Mouse (Mus musculus) kidney, adult 11 months (tissue): ENCODE measurements around the gene Dusp5.
"Not testable (repeated sequence)": the region's sequence is repeated elsewhere in the genome, so short reads cannot be mapped to it uniquely, and the experiment has no call there.

Source experiments
- DNase-seq: peaks from one replicate; pipeline ENCODE4 v3.0.0; 2022

Dusp5 gene

DNA sequence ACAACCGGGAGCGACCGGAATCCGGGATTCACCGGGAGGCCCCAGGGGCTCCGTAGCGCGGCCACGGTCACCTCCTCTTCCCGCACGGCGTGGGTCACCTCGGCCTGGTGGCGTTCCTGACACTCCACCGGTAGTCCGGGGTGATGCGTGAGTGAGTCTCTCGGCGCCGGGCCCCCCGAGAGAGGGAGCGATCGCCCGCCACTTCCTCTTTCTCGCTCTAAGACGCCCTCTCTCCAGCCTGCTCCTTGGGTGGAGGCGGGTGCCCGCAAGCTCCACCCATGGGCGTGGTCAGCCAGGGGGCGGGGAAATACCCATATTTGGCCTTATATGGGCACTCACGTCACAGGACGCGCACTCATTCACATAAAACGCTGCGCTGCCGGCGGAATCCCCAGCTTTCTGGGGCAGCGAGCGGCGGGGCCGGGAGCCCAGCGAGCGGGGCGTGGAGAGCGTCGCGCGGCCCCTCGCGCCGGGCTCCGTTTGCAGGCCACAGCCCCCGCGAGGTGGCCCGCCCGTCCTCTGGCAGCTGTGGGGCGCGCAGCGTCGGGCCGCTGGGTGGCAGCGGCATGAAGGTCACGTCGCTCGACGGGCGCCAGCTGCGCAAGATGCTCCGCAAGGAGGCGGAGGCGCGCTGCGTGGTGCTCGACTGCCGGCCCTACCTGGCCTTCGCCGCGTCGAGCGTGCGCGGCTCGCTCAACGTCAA is at the start of gene Dusp5:
Gene Dusp5 (plus strand): TSS at position 358 of the 703 bp plus-strand sequence.
- DNase-seq: peak; percentile 95

DNA sequence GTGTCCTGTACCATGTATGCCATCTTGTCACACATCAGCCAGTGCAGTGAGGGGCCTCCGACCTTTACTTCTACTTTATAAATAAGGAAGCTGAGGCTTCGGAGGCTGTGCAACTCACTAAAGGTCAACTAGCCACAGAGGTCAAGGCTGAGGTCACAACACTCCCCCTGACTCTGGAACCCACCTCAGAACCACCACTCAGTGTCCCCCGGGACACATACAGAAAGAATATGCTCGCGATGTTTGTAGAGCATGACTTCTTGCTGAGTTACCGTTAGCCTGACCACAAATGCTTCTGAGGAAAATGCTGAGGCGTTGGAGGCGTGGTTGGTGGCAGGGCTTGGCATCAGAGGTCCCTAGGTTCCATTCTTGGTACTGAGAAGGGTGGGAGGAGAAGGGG is 49.3 kb upstream of the Dusp5 start:
- DNase-seq: no peak

DNA sequence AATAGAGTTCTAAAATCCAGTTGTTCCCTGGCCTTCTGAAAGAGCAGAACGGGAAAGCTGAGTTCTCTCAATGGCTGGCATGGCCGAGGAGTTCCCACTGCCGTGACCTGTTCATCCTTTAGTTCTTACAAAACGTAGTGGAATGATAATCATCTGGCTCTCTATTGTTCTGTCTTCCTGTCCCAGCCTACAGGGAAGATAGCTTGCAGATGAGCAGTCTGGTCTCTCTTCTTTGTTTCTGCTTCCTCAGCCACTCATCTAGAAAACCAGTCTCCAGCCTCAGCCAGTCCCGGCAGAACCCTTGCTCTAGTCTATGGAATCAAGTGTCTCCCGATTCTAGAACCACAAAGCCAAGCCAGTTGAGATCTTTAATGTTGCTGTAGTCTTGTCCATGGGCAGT is 46.8 kb upstream of the Dusp5 start:
- DNase-seq: no peak

DNA sequence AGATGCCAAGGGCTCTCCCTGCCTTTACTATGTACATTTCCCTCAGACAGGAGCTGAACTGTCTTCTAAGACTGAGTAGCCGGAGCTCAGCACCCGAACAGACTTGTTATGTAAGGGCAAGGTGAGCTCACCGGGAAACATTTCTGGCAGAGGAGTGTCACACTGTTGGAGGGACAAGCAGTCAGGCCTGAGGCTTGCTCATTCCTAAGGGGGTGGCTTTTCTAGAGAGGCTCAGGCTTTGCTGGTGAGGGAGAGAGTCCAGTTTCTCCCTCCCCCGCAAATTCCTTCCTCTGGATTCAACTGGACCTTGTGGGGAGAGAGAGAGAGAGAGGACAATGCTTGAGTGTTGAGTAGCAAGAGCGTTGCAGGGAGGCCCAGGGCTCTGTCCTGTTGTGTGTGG is 46.4 kb upstream of the Dusp5 start:
- no peak for DNase-seq

DNA sequence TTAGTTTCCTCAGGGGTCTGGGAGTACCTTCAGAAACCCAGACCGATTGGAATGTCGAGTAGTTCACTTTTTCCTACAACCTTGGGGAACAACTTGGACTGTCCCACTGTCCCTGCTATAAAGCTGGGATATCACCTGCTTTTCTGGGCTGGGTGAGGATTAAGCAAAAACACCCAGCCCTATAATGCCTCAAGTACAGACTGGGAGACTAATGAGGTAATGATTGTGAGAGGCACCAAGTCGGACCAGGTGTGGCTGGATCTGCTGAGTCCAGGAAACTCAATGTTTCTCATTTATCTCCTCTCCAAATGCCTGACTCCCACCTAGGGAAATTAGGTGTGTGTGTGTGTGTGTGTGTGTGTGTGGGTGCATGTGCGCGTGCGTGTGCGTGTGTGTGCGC is 44.9 kb upstream of the Dusp5 start:
- no peak for DNase-seq

DNA sequence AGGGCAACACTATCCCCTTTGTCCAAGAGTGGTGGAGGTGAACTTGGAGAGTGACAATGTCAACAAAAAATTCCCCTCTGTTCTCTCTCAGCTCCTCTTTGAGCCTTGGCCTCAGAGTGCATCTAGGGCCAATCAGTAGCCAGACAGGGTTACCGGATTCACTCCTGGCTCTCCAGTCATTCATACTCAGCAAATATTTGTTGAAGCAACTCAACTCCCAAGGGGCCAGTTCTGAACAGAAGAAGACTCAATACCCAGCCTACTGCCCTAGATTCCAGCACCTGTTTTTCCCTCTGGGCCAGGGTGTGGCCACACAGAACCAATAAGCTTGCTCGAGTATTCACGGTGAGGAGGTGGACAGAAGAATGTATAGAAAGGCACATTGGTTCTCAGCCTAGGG is 44.0 kb upstream of the Dusp5 start:
- DNase-seq: no peak

DNA sequence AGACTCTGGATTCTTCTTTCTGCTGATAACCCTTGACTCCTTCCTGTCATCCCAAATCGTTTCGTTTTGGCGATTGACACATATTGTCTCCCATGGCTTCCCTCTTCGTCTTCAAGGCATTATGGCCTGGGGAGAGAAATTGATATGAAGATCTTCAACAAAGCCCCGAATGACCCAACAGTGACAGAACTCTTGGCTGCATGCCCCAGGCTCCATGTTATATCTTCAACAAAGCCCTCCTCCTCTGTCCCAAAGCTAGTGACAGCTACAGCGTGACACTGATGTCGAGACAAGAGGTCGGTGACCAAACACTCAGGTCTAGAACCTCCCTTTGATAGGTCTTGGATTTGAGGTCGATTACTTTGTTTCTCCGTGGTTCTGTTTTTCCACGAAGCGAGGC is 39.7 kb upstream of the Dusp5 start:
- no peak for DNase-seq

DNA sequence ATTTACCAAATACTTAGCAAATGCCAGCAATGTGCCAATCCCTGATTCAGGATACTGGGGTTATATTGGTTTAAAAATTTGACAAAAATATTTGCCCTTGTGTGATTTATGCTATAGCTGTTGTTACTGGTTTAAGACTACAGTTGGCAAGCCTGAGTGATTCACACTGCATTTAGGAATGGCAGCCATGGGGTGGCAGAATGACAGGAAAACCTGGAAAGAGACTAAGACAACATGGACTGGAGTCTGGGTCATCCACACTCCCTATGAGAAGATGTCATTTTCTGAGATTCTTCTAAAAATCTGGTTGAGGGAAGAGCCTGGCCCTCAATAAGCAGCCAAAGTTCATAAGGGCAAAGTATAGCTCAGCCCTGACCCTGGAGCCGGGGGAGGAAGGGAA is 39.0 kb upstream of the Dusp5 start:
- no peak for DNase-seq

DNA sequence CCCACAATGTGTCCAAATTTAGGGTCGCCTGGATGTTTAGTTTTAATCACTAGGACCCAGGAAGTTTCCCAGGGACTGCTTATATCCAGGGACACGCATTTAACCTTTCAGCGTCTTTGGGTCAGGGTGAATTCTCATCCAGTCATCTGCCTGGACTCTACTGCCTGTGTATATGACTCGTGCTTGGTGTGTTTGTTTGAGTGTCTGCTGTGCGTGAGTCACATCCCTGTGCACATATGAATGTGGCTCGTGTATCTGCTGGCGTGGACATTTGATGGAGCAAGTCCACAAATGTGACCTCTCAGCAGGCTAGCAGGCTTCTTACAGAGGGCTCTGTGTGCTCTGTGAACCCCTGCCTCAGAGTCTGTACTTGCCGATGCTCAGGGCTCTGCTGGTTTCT is 38.0 kb upstream of the Dusp5 start:
- no peak for DNase-seq

DNA sequence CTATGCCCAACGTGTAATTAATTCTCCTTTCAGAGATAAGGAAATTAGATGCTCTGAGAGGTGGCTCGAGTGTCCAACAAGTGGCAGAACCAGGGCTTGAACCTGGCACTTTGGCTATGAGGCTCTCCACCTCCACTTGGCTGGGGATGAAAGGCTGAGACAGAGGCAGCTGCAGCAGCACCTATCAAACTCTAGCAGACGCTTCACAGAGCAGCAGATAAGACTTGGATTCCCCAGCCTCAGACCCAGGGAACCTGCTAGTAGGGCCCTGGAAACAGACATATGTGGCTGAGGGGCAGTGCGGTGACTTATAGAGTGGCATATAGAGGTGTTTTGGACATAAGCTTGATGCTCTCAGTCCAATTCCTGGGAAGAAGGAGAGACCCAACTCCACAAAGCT is 36.4 kb upstream of the Dusp5 start:
- DNase-seq: no peak

DNA sequence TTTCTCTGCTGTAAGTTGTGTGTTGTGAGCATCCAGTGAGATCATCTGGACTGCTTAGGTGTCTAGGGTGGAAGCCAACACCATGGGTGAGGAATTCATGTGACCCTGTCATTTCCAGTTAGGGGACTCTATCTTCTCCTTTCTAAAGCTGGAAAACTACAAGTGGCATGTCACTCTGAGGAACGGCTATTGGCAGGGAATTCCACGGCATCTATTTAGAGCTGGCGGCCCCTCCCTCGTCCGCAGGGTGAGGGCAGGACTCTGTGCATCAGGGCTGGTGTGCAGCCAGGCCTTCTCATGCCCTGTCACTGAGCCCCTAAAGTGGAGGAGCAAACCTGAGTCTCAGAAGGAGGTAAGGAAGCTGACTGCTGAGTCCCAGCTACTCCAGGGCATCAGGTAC is 35.0 kb upstream of the Dusp5 start:
- no peak for DNase-seq

DNA sequence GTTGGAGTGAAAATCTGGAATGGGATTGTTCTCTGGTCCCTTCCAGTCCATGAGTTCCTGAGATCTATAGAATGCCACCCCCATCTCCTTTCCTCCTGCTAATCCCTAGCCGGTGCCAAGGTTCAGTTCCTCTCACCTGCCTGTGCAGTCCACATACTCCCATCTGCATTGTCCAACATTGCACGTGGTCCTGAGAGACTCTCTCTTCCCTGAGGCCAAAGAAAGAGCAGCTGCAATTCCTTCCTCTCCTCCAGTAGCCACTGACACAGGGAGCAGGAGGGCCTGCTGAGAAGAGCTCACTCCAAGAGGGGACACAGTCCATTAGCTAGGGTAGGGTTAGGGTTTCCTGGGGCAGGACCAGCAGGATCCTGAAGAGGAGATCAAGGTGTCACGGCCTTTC is 31.0 kb upstream of the Dusp5 start:
- DNase-seq: no peak

DNA sequence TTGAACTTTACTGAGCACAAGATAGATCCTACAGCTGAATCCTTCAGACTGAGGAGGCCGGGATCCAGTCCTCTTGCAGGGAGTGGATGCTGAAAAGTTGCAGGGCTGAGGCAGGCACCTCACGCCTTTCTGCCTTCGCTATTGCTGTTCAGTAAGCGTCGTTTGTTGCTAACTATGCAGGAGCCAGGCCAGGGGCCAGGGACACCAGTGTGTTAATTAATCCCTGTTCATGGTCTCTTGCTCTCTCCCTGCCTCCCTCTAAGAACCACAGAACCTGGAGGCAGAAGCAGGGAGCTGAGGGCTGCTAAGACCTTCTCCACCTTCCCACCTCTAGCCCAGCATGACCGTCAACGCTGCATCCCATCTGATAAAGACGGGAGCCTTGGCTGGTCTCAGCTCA is 29.9 kb upstream of the Dusp5 start:
- DNase-seq: no peak

DNA sequence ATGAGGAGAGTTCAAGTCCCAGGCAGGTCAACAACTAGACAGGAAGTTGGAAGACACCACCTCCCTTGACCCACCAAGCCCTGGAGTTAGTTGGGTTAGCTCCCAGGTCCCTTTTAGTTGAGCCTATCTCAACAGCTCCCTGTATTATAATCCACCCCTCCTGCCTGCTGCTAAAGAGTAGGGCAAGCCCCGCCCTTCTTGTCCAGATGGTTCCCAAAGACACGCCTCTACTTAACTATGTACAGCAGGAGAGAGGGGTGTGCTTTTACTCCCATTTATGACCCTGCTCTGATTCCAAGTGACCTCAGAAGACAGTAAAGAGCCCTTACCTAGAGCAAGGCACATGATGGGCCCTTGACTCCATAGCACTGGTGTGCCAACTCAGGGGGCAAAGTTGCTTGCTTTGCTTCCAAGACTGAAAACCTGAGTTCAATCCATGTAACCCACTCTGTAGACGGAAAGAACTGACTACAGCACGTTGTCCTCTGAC is 29.4 kb upstream of the Dusp5 start:
- DNase-seq: peak; percentile 24

DNA sequence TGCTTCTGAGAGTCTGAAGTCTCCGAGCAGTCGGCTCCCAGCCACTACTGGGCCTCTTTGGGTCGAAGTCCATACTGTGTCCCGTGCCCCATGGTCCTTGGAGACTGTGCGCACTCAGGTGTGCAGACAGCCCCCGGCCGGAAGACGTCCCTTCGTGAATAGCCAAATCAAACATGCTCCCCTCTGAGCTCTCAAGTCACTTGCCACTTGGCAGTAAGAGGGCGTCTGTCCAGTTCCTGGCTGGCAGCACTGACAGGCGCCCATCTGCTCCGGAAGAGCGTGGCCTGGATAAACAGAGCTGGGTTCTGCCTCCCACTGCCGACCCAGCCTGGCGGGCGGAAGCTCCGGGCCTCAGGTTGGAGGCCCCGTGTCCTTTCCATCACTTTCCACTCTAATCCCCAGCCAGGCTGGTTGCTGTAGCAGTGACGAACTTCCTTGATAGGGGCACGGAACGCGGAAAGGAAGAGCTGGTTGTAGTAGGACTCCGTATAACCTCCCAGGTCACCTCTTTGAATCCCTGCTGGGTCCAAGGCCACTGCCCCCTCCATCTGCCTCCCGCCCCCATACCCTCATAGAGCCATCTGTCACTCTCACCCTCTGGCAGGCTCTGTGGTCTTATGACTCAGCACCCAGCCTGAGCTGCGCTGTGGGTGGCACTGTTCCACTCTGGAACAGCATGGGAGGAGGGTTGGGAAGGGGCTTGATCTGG is 28.5 kb upstream of the Dusp5 start:
- peak; percentile 86 for DNase-seq

DNA sequence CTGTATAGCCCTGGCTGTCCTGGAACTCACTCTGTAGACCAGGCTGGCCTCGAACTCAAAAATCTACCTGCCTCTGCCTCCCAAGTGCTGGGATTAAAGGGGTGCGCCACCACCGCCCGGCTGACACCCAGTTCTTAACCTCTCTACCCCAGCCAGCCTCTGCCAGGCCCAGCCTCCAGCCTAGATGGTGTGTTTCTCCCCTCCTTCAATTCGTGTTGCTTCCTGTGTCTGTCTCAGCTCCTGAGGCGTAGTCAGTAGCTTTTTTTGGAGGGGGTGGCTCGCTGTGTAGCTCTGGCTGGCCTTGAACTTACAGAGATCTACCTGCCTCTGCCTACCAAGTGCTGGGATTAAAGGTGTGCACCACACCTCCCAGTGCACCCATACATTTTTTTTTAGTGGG is 27.7 kb upstream of the Dusp5 start:
- not testable (repeated sequence) for DNase-seq

DNA sequence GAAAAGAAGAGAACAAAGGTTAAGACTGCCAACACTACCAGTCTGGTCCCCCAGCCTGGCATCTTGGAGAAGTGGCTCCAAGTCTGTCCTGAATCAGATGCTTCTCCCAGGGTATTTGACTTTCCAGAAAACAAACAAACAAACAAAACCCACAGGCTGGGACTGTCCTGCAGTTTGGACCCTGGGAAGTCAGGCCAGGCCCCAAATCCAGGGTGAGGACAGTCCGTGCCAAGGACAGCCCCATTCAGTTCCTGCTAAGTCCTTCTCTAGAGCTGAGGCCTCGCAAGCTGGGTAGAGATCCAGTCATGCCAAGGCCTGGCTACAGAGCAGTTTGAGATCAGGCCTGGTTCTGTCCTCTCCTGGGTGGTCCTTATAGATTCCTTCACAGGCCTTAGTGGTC is 27.1 kb upstream of the Dusp5 start:
- DNase-seq: no peak

DNA sequence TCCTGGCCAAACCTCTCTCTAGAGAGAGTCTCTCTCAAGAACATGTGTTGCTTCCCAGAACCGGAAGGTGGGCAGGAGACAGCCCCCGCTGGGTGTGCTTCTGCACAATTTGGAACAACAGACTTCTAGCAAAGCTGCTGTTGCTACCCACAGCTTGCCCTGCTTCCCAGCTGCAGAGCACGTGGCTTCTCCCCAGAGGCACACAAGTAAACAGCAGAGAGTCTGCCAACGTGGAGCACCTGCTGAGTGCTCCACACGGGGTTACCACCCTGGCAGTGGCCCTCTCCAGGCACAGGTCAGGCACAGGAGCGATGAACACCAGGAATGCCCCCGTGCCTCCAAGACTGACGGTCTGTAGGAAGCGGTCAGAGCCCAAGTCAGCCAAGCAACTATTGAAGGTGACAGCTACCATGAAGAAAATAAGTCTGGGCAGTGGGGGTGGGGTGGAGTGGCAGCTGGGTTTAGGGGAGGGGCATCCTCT is 26.0 kb upstream of the Dusp5 start:
- no peak for DNase-seq

DNA sequence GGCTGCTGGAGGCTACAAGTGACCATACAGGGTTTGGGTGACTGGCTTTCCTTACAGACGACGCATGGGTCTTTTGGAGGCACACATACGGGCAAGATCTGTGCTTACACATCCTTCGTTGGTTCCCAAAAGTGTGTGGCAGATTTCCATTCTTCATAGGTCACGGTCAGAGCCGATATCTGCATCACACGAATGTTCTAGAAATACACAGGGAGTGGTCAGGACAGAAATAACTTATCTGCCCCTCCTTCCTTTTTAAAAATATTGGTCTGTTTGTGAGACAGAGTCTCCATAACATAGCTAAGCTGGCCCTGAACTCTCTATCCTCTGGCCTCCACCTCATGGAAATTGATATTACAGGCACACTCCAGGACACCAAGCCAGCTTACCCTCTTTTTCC is 24.7 kb upstream of the Dusp5 start:
- DNase-seq: no peak

DNA sequence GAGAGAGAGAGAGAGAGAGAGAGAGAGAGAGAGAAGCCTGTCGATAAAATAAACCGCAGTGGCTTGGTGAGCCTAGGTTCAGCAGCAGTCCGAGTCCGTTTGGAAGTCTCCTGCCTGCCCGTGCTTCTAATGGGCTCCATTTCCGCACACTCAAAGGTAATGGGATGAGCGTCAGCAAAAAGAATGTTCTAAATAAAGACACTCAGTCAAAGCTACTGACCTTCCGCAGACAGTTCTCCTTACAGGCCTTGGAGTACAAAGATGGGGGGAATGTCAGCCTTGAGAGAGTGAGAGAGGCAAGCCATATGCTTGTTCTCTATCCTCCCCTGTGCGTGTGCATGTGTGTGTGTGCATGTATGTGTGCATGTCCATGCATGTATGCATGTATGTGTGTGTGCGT is 23.2 kb upstream of the Dusp5 start:
- DNase-seq: no peak

DNA sequence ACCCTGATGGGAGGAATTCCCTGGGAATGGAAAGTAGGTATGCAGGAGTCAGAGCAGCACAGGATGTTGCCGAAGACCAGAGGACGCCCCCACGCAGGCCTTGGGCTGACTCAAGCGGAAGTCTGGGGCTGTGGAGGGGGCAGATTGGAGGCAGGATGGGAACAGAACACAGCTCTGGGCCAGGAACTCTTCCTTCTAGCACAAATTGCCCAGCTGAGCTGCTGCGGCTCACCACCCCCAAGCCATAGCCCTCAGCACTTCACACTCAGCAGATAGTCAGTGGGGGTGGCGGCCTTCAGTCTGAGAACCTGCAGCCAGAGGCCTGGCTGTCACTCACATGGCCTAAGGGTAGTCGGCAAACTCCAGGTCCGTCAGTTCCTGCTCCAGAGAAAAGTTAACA is 21.4 kb upstream of the Dusp5 start:
- no peak for DNase-seq

DNA sequence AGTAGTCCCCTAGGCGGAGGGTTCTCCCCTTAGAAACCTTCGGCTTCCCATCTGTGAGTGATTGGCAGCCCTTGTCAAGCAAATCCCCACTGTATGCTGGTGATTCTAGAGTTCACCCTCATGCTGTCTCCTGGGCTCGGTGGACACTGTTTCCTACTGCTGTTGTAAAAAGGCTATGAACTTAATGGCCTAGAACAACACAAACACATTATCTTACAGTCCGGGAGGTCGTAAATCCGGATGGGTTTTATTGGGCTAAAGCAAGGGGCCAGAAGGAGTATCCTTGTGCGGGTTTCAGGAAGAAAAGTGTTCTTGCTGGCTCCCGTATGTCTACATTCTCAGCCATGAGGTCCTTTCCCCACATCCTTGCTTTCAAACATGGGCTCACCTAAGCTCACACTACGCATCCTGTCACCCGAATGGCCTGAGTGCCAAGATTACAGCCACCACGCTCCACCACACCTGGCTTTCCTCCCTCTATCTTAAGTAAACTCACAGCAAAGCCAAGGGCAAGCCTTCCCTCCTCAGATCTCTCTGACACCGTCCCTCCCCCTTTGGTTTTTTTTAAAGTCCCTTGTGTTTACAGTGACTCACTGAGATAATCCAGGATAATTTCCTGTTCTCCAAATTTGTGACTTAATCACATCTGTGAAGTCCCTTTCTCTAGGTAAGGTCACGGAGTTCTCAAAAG is 17.5 kb upstream of the Dusp5 start:
- no peak for DNase-seq

DNA sequence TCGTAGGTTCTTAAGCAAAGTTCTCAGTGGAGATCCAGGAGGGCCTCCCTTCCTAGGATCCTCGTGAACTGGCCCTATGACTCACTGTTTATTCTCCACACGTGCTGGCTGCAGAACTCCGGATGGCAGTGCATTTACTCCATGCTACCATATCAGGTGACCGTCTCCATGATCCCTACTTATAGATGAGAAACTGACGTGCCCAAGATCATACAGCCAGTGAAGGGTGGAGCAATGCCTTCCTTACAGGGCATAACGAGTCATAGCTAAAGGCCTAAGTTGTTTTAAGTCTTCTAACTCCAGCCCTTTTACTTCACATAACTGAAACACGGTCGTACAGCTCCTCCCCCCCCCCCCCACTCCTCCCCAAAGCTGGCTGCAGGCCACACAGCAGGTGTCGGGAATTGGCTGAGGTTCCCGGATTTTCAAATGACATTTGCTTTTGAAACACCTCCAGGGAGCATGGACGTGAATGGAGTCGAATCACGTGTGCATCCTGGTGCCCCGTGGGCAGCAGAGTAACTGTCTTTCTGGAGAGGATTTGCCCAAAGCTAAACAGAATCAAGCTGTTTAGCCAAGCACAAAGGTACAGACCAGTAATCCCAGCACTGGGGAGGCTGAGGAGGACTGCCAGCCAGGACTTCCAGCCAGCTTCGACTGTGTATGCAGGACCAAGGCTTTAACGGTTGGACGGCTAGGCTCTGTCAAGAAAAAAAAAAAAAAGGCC is 11.4 kb upstream of the Dusp5 start:
- peak; percentile 19 for DNase-seq
